Comparison of ENCODE assay signal across 38 mouse cellular contexts in genomic region chr11:58849731-58850130, GRCm38 (mm10). TPM values are rescaled to one million over a fixed set of nuclear protein-coding genes. Genes with fewer than 3 reads are reported as not detected.
"Had no signal": no experiment of that assay in that cellular context is flagged by ENCODE, and none has a peak within 500 bp of the region (broad histone marks: within the 10 kb centered on the region; RNA-seq: fewer than 3 reads in every experiment).

No protein-coding gene starts in this region.

- H3K4me3 ChIP-seq: heart, adult 2 months; heart, embryonic 12.5 days; hindbrain, embryonic 13.5 days; hindbrain, embryonic 15.5 days; kidney, embryonic 15.5 days; limb, embryonic 10.5 days; limb, embryonic 12.5 days; liver, embryonic 13.5 days had no signal

- H3K27ac ChIP-seq: heart, adult 2 months; hindbrain, embryonic 13.5 days; hindbrain, embryonic 15.5 days; hindbrain, postnatal 0 days; kidney, embryonic 15.5 days; kidney, postnatal 0 days; limb, embryonic 10.5 days; limb, embryonic 12.5 days; liver, embryonic 13.5 days had no signal

- H3K4me2 ChIP-seq: heart, embryonic 12.5 days; hindbrain, embryonic 13.5 days; hindbrain, embryonic 15.5 days; kidney, embryonic 15.5 days; limb, embryonic 12.5 days; liver, embryonic 11.5 days; liver, embryonic 13.5 days had no signal

- H3K27me3 ChIP-seq: heart, embryonic 12.5 days; hindbrain, embryonic 15.5 days; kidney, embryonic 15.5 days; limb, embryonic 12.5 days; liver, embryonic 13.5 days had no signal

- ATAC-seq: hindbrain, postnatal 0 days; intestine, postnatal 0 days had no signal

- H3K9ac ChIP-seq: heart, embryonic 12.5 days; hindbrain, embryonic 13.5 days; hindbrain, embryonic 15.5 days; kidney, embryonic 15.5 days; limb, embryonic 12.5 days; liver, embryonic 13.5 days had no signal

- DNase-seq: gastrocnemius, postnatal 14 days; gastrocnemius, postnatal 36 days; heart, adult 2 months; heart, postnatal 10 days; kidney, adult 18-20 months; kidney, adult 9 months; kidney, postnatal 14 days; kidney, postnatal 36 days; layer of hippocampus, adult 9-11 months; layer of hippocampus, postnatal 36 days; liver; liver, embryonic 13.5 days had no signal

- H3K9me3 ChIP-seq: hindbrain, embryonic 13.5 days; hindbrain, embryonic 15.5 days; kidney, embryonic 15.5 days; limb, embryonic 10.5 days; limb, embryonic 12.5 days; liver, embryonic 13.5 days had no signal

RNA-seq across cellular contexts. Expression of gene Olfr311, which starts 10.7 kb away (rescaled TPM):
- total RNA-seq: gastrocnemius, adult 18-20 months; gastrocnemius, adult 8-10 months; gastrocnemius, postnatal 14 days; gastrocnemius, postnatal 36 days; heart, adult 2 months; heart, postnatal 10 days; heart, postnatal 25 days; hematopoietic stem cell, adult 5-6 weeks; hindbrain, postnatal 0 days; layer of hippocampus, adult 18-20 months; layer of hippocampus, adult 8-10 months; layer of hippocampus, postnatal 14 days; layer of hippocampus, postnatal 36 days; left cerebral cortex, adult 8-10 months; left cerebral cortex, postnatal 10 days had no signal
- polyA plus RNA-seq: gonadal fat pad, adult 2 months; heart, adult 2 months; heart, embryonic 12.5 days; hindbrain, embryonic 11.5 days; hindbrain, embryonic 13.5 days; hindbrain, embryonic 15.5 days; hindbrain, postnatal 0 days; intestine, embryonic 14.5 days; intestine, postnatal 0 days; kidney, embryonic 15.5 days; kidney, postnatal 0 days; large intestine, adult 2 months; limb, embryonic 10.5 days; limb, embryonic 12.5 days; limb, embryonic 14.5 days; liver, embryonic 11.5 days; liver, embryonic 13.5 days had no signal

RNA-seq across cellular contexts. Expression of gene Olfr312, which starts 20.7 kb away (rescaled TPM):
- total RNA-seq: gastrocnemius, adult 18-20 months; gastrocnemius, adult 8-10 months; gastrocnemius, postnatal 14 days; gastrocnemius, postnatal 36 days; heart, adult 2 months; heart, postnatal 10 days; heart, postnatal 25 days; hematopoietic stem cell, adult 5-6 weeks; hindbrain, postnatal 0 days; layer of hippocampus, adult 18-20 months; layer of hippocampus, adult 8-10 months; layer of hippocampus, postnatal 14 days; layer of hippocampus, postnatal 36 days; left cerebral cortex, adult 18-20 months; left cerebral cortex, adult 8-10 months; left cerebral cortex, postnatal 10 days; left cerebral cortex, postnatal 25 days had no signal
- polyA plus RNA-seq: gonadal fat pad, adult 2 months; heart, adult 2 months; hindbrain, embryonic 13.5 days; hindbrain, embryonic 15.5 days; hindbrain, postnatal 0 days; intestine, embryonic 14.5 days; intestine, postnatal 0 days; kidney, embryonic 15.5 days; kidney, postnatal 0 days; large intestine, adult 2 months; limb, embryonic 10.5 days; limb, embryonic 12.5 days; limb, embryonic 14.5 days; liver, embryonic 11.5 days; liver, embryonic 13.5 days had no signal

RNA-seq across cellular contexts. Expression of gene Olfr313, which starts 34.9 kb away (rescaled TPM):
- total RNA-seq: gastrocnemius, adult 18-20 months; gastrocnemius, adult 8-10 months; gastrocnemius, postnatal 14 days; gastrocnemius, postnatal 36 days; heart, adult 2 months; heart, postnatal 10 days; heart, postnatal 25 days; hematopoietic stem cell, adult 5-6 weeks; hindbrain, postnatal 0 days; layer of hippocampus, adult 18-20 months; layer of hippocampus, adult 8-10 months; layer of hippocampus, postnatal 14 days; layer of hippocampus, postnatal 36 days; left cerebral cortex, adult 18-20 months; left cerebral cortex, adult 8-10 months; left cerebral cortex, postnatal 10 days; left cerebral cortex, postnatal 25 days had no signal
- polyA plus RNA-seq: gonadal fat pad, adult 2 months; heart, adult 2 months; heart, embryonic 12.5 days; hindbrain, embryonic 11.5 days; hindbrain, embryonic 13.5 days; hindbrain, embryonic 15.5 days; hindbrain, postnatal 0 days; intestine, embryonic 14.5 days; intestine, postnatal 0 days; kidney, embryonic 15.5 days; kidney, postnatal 0 days; large intestine, adult 2 months; limb, embryonic 10.5 days; limb, embryonic 12.5 days; limb, embryonic 14.5 days; liver, embryonic 11.5 days; liver, embryonic 13.5 days had no signal
